Comparison of ENCODE assay signal across 8 mouse cellular contexts in the genomic region with DNA sequence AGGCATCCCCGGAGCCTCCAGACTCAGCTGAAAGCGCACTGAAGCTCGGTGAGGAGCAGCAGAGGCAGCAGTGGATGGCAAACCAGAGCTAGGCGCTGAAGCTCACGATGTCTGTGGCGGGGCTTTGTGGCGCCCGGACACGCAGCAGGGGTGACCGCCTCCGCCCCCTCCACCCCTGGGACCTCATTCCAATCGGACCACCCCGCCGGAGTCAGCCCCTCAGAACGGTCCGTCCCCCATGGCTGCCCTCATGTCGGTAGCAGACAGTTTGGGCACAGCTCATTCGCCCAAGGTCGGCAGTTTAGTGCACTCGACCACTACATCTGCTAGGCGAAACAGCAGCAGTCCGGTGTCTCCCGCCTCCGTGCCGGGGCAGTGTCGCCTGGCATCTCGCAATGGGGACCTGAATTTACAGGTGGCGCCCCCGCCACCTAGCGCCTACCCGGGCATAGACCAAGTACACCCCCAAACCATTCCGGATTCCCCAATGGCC. TPM values are rescaled to one million over a fixed set of nuclear protein-coding genes. Genes with fewer than 3 reads are reported as not detected.
DNase-seq lines count a peak whose midpoint lies in the region; ATAC-seq and TF ChIP-seq lines count a peak whose summit lies in the region.

No protein-coding gene starts in this region.

- no peaks in the 10 kb centered on the region for H3K9me3 ChIP-seq in forebrain, postnatal 0 days (ENCODE audit: low read length)
- no peaks in the 10 kb centered on the region for H3K9me3 ChIP-seq in midbrain, postnatal 0 days (ENCODE audit: low read length)

- H3K4me1 ChIP-seq in forebrain, postnatal 0 days (ENCODE audit: insufficient read depth) = no peaks in the 10 kb centered on the region
- H3K4me1 ChIP-seq in midbrain, postnatal 0 days (ENCODE audit: insufficient read depth, low read length) = no peaks in the 10 kb centered on the region

- DNase-seq in left cerebral cortex, adult 2 months (ENCODE audit: extremely low spot score in 1 of 2, low spot score in 2 of 2) = peak in 1 of 2 experiments; percentile 10
- no peak for DNase-seq in left cerebral cortex, adult 11 months (ENCODE audit: low spot score)
- peak; percentile 20 for DNase-seq in brain, embryonic 14.5 days (ENCODE audit: low read depth)
- no peak for DNase-seq in forebrain, postnatal 0 days
- DNase-seq in kidney, postnatal 36 days = peak; percentile 12 to 52
- no peak for DNase-seq in midbrain, postnatal 0 days (ENCODE audit: low spot score)
- no peak for DNase-seq in yolk sac, embryonic 10.5 days (ENCODE audit: low spot score)
- DNase-seq in layer of hippocampus, adult 18-20 months (ENCODE audit: low spot score in 2 of 2) = no peak

- peak overlapping the region; percentile 76 for H3K4me2 ChIP-seq in forebrain, postnatal 0 days (ENCODE audit: low read depth)
- peak overlapping the region; percentile 84 for H3K4me2 ChIP-seq in midbrain, postnatal 0 days (ENCODE audit: low read depth, low read length, poor library complexity, severe bottlenecking)

- ATAC-seq in forebrain, postnatal 0 days = peak; percentile 10; the same call in 1 of the 2 replicates
- no peak for ATAC-seq in midbrain, postnatal 0 days (ENCODE audit: low FRiP score)

- no peak overlapping the region for H3K27ac ChIP-seq in left cerebral cortex, adult 2 months
- no peak overlapping the region for H3K27ac ChIP-seq in forebrain, postnatal 0 days (ENCODE audit: low read depth, low read length)
- H3K27ac ChIP-seq in midbrain, postnatal 0 days (ENCODE audit: low read depth, low read length) = no peak overlapping the region

- WGBS in forebrain, postnatal 0 days = 2% methylated on average over 28 of the region's 32 CpGs
- WGBS in midbrain, postnatal 0 days = 2% methylated on average over 30 of the region's 32 CpGs

- 0 out of 2 replicates have a peak overlapping the region, but pooled peaks have one; percentile 14 for H3K9ac ChIP-seq in forebrain, postnatal 0 days
- peak overlapping the region; percentile 46; the same call in 1 of the 2 replicates for H3K9ac ChIP-seq in midbrain, postnatal 0 days (replicated peaks; ENCODE audit: low read length, poor library complexity, severe bottlenecking)

- TF ChIP-seq CTCF in left cerebral cortex, adult 2 months (IDR thresholded peaks at IDR 0.05) = no peak; the same call in 1 of the 2 replicates
- TF ChIP-seq CTCF in brain, embryonic 14.5 days (IDR thresholded peaks at IDR 0.05; ENCODE audit: borderline replicate concordance, extremely low read depth, insufficient read depth, insufficient read length) = no peak
- no peak; the same call in 1 of the 2 replicates for TF ChIP-seq CTCF in forebrain, postnatal 0 days (IDR thresholded peaks at IDR 0.05; ENCODE audit: low read depth)
- TF ChIP-seq CTCF in midbrain, postnatal 0 days (IDR thresholded peaks at IDR 0.05) = peak; percentile 28

- no peak for TF ChIP-seq POLR2A in brain, embryonic 14.5 days (IDR thresholded peaks at IDR 0.05; ENCODE audit: borderline replicate concordance, extremely low read depth, insufficient read depth, insufficient read length, poor library complexity, severe bottlenecking)

- H3K27me3 ChIP-seq in forebrain, postnatal 0 days (ENCODE audit: insufficient read depth, low read length) = no peaks in the 10 kb centered on the region; the same call in 1 of the 2 replicates
- H3K27me3 ChIP-seq in midbrain, postnatal 0 days (ENCODE audit: insufficient read depth, low read length) = no peaks in the 10 kb centered on the region

- H3K4me3 ChIP-seq in left cerebral cortex, adult 2 months = peak overlapping the region; percentile 35
- peak overlapping the region; percentile 31 for H3K4me3 ChIP-seq in forebrain, postnatal 0 days (ENCODE audit: low read depth, low read length)
- H3K4me3 ChIP-seq in midbrain, postnatal 0 days (ENCODE audit: low read depth, low read length) = peak overlapping the region; percentile 41

- intact Hi-C loops in left cerebral cortex, adult 2 months (cut with DNase I) = no loop called here

- H3K36me3 ChIP-seq in forebrain, postnatal 0 days (ENCODE audit: insufficient read depth) = no peaks in the 10 kb centered on the region
- H3K36me3 ChIP-seq in midbrain, postnatal 0 days (ENCODE audit: insufficient read depth, low read length) = no peaks in the 10 kb centered on the region

RNA-seq across cellular contexts. Expression of gene Morc2a, which starts 19.9 kb away (rescaled TPM):
- total RNA-seq in left cerebral cortex, adult 2 months (2021) = 10 to 100 TPM; 39.0 to 49.6 TPM
- polyA plus RNA-seq in brain, embryonic 14.5 days (2012; rRNA removed) = 35.0 and 49.1 TPM in 2 replicates
- 53.9 and 61.6 TPM in 2 replicates for total RNA-seq in forebrain, postnatal 0 days (2014; rRNA removed)
- 12.6 and 21.1 TPM in 2 replicates for polyA plus RNA-seq in forebrain, postnatal 0 days (2015; fragmentation: Nextera tagmentation; extraction: Ambion mirVana)
- total RNA-seq in midbrain, postnatal 0 days (2014; rRNA removed) = 39.1 and 44.2 TPM in 2 replicates
- 19.8 and 21.9 TPM in 2 replicates for polyA plus RNA-seq in midbrain, postnatal 0 days (2015; fragmentation: Nextera tagmentation; extraction: Ambion mirVana)
- 10 to 100 TPM; 35.9 to 37.0 TPM for total RNA-seq in layer of hippocampus, adult 18-20 months (2021)

Comparison
In these comparisons a context has a peak if more than half of its experiments do, and no peak if none do; other contexts are left out.
1. DNase-seq: peak in brain, embryonic 14.5 days (single experiment) and kidney, postnatal 36 days (2 of 2); none in left cerebral cortex, adult 11 months (single experiment), forebrain, postnatal 0 days (single experiment), midbrain, postnatal 0 days (single experiment), yolk sac, embryonic 10.5 days (single experiment) and layer of hippocampus, adult 18-20 months (0 of 2).
2. Peak in every context shown above with its lines, with median percentiles within 50 percentile points of each other: H3K4me3 ChIP-seq.